Mouse (Mus musculus) right cerebral cortex, postnatal 4 days (tissue): Measurements from ENCODE around the gene Cyp2b10.
"Not testable (repeated sequence)": the region's sequence is repeated elsewhere in the genome, so short reads cannot be mapped to it uniquely, and the experiment has no call there.

ENCODE experiments used
- DNase-seq: peaks from one replicate; pipeline ENCODE4 v3.0.0-alpha.2; 2022

Gene Cyp2b10

DNA sequence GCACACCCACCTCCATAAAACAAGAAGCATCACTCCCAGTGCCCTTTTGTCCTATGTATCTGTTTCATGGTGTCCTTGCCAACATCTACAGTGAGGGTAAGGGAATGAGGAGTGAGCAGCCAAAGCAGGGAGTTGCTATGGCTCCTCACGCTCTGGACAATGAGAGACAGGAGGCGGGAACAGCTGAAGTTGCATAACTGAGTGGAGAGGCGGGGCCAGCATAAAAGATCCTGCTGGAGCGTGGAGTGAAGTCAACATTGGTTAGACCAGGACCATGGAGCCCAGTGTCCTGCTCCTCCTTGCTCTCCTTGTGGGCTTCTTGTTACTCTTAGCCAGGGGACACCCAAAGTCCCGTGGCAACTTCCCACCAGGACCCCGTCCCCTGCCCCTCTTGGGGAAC is at the start of gene Cyp2b10:
TSS of gene Cyp2b10 (plus strand) at position 210 of the 400 bp plus-strand sequence.
- DNase-seq, result no peak

DNA sequence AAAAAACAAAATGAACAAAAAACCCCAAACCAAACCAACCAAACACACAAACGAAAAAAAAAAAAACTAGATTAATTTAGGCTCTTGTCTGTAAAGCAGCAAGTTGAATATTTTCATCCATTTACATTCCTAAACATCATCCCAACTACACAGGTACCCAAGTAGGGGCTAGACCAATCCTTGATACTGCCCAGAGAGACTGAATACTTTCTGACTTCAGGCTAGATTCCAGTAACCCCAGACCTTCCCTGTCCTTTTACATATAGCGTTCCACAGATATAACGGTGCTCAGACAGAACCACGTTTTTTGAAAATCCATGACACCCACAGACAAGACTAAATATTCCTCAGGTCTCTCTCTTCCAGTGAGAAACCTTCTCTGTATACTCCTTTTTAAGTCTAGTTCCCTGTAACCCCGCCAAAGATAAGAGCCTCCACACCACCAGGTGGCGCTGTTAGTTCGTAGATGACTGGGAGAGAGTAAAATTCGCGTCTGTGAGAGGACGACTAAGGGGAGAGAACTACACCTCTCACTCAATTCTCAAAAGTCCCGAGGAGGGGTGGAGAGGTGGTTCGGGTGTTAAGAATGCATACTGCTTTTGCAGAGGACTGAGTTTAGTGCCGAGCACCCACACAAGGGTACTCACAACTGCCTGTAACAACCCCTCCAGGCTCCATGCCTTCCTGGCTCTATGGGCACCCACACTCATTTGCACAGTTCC is 49.5 kb upstream of the Cyp2b10 start:
- peak; percentile 98 for DNase-seq

DNA sequence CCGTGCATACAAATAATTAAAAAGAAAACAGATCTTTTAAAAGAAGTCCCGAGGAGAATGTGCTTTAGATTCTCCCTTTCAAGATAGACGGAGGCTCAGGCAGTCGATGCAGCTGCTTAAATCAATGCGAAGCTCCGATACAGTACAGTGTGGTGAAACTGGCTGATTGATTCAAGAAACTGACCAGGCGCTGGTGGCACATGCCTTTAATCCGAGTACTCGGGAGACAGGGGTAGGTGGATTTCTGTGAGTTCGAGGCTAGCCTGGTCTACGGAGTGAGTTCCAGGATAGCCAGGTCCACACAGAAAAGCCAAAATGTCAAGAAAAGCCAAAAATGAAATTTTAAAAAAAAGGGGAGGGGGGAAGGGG is 49.0 kb upstream of the Cyp2b10 start:
- DNase-seq, result peak; percentile 7

DNA sequence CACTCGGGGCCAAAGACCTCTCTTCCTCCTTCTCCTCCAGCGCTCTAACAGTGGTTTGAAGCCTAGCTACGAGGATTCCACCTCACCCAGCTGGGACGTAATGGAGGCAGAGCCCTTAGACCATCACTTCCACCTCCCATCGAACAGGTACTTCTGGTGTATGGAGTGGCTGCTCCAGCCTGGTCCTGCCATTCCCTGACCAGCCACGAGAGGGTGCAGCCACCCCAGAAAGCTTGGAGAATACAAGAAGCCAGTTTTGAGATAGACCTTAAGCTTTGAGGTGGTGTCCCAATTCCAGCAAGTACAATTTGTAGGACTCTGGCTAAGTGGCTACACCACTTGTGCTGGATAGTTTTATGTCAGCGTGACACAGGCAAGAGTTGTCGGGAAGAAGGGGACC is 42.3 kb upstream of the Cyp2b10 start:
- peak; percentile 63 for DNase-seq

DNA sequence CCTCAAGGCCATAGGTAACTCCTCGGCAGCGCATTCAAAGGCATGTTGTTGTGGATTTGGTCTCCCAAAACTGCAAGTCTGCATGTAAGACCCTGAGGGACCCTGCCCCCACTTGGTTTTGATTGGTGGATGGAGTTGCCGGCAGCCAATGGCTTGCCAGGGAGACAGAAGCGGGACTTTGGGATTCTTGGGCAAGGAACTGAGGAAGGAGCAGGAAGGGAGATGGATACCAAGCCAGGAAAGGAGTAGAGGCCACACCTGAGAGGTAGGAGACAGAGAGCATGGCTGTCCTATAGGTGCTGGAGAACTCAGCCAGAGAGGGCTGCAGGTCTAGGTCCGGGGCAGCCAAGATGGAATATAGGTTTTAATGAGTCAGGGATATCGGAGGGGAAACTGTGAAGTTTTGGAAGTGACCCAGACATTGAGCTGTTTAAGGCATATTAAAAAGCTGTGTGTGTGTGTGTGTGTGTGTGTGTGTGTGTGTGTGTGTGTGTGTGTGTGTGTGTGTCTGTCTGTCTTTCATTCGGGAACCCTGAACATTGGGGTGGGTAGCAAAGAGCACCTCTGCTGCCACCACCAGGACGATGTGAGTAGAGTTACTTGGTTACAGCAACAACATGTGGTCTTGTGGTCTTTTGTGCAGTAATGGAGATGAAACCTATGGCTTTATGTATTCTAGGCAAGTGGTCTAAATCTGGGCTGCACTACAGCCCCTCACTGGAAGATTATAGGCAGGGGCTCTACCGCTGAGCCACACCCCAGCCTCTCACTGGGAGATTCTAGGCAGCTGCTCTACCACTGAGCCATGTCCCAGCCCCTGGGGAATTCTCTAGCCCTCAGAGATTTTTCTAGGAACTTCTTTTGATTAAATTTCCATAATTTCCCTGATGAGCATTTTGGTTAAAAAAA is 37.2 kb upstream of the Cyp2b10 start:
- DNase-seq, result no peak

DNA sequence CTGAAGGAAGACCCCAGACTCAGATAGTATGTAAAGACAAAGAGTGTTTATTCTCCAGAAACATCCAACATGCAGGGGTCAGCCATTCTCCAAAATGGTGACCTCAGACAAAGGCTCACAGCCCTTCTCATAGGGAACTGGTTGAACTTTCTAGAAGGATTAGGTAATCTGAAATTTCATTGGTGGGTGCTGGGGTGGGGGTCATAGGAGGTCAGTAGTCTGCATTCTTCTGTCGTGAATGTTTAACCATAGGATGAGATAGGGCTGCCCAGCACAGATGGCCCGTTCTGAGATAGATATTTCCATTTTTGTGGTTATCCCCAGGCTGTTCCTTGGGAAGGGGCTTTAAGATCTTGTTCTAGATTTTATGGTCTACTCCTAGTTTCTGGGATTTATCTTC is 35.1 kb upstream of the Cyp2b10 start:
- DNase-seq, result no peak

DNA sequence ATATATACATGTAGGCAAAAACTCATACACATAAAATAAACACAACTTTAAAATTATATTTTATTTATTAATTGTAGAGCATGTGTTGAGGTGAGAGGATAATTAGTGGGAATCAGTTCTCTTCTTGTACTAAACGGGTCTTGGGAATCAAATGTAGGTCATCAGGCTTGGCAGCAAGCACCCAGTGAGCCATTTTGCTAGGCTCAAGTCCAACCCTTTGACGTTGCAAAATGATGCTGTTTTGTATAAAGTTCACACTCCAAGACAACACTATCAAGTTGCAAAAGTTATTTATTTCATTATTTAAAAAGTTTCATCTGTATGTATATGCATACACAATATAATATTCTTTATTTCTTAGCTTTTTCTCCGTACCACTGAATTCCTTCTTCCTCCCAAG is 33.7 kb upstream of the Cyp2b10 start:
- DNase-seq, result no peak

DNA sequence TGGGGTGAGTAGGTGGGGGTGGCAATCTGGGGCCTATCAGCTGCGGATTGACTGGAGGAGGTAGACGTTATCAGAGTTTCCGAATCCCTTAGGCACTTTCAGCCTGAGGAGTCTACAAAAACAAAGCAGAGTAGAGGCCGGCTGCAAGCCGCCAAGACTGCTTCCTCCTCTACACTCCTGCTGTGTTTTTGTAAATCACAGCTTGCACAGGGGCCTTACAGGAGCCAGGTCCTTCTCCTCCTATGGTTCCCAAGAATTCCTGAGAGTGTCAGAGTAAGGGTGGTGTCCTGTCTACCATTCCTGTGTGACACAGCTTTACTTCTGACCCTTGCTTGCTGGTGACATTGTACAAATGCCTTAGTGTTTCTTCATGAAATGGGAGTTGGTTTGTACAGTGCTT is 32.6 kb upstream of the Cyp2b10 start:
- DNase-seq, result no peak

DNA sequence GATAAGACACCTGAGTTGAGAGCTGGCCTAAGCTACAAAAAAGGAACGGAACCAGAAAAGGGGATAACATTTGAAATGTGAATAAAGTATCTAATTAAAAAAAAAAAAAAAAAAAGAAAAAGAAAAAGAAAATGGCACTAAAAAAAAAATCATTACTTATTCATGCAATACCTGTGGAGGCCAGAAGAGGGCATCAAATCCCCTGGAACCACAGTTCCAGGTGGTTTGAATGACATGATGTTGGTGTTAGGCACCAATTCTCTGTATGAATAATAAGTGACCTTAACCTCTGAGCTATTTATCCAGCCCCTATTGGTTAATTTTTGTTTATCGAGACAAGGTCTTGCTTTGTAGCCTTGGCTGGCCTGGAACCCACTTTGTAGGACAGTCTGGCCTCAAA is 27.6 kb upstream of the Cyp2b10 start:
- no peak for DNase-seq

DNA sequence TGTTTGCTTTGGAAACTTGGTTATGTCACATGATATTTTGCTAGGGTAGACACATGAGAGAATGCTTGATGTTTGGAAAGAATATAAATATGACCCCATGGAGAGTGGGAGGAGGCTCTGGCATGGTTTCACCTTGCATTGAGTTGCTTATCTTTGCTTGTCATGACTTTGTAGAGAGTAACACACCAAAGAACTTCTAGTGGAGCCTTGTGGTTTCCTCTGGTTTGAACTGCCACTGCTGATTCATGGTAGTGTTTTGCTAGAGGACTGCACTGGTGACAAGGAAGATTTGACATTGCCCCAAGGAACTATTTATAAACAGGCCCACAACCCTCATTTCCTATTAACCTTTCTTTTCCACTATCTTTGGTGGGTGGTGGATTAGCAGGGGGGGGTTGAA is 24.8 kb upstream of the Cyp2b10 start:
- no peak for DNase-seq

DNA sequence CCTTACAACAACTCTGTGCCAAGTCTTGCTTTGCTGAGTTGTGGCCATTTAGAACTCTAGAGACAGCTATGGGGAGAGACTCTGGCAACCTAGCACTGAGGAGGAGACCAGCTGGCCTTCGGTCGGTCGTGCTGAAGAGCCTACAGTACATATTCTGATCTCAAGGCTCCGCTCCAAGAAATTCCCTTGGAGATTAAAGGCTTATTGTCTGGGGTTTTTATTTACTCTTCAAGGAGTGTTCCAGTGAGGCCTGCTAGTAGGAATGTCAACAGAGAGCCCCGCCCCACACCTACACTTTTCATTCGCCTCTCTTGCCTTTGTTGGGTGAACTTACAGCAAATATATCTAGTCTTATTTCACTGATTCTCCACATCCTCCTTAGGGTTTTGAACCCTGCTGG is 18.7 kb upstream of the Cyp2b10 start:
- no peak for DNase-seq

DNA sequence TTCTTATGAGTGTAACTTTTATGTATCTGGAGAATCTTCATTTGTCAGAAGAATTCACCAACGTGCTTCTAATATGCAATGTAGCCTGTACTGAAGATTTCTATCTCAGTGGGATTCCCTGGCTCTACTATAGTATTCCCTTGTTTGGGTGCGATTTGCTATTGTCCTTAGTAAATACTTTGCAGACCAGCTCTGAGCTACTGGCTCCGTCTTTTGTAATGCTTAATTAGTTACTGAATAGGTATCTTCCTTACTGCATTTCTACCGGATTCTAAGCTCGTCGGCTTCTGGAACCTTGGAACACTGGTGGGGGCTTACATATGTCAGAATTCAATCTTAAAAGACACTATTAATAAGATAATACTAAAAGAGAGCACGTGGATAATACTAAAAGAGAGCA is 16.7 kb upstream of the Cyp2b10 start:
- not testable (repeated sequence) for DNase-seq

DNA sequence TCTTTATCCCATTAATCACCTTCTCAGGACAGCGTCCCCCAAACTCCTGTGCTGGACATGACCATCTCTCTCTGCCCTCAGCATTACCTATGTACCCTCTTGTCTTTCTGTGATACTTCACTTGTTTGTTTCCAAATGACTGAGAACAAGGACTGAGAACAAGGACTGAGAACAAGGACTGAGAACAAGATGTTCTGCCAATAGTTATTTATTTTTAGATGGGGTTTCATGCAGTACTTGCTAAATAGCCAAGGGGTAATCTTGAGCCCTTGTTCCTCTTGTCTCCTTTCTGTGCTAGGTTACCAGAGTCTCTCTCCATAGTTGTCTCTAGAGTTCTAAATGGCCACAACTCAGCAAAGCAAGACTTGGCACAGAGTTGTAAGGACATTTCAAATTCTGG is 13.1 kb upstream of the Cyp2b10 start:
- DNase-seq, result no peak

DNA sequence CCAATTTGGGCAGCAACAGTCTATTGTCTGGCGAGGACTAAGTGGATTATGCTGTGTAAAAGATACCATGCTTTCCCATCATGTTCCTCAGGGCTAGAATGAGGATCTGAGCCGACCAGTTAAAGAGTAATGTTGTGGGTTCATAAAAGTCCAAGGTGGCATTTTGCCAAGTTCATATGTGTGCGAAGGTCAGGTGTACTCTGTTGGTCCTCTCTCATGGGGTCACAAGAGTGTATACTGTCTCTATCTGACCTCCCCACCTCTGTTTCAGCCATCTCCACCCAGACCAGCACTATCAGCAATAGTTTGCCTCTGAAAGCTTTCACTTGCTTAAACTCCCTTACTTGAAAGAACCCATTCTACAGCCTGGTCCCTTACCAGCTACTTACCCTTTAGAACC is 9.7 kb upstream of the Cyp2b10 start:
- DNase-seq, result no peak

DNA sequence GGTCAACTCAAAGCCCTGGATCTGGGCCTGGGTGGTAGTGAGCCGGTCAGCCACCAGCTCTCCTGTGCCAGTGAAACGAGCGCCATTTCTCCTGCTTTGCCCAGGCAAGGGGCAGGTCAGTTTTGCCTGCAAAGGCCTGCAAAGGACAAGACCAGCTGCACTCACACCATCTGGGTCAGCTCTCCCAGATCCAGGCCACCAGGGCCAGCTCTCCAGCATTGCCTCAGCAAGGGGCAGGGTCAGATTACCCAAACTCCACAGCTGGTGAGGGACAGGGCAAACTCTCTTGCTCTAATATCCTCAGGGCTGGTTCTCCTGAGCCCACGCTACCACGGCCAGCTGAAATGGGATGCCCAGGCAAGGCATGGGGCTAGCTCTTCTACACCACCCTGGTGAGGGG is 4.3 kb upstream of the Cyp2b10 start:
- no peak for DNase-seq

DNA sequence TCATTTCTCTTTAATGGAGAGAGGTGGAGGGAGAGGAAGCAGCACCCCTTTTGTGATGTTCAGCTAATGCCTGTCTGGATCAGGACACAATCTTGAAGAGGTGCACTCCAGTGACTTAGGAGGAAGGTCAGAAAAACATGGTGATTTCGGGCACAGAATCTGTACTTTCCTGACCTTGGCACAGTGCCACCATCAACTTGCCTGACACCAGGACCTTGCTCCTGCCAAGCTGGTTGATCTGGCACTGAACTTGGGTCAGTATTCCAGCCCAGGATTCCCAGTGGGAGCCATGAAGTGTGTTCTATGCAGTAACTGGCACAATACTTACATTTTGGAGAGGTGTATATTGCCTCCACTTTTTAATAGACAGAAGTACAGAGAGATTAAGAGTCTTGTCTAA is 2.3 kb upstream of the Cyp2b10 start:
- no peak for DNase-seq

DNA sequence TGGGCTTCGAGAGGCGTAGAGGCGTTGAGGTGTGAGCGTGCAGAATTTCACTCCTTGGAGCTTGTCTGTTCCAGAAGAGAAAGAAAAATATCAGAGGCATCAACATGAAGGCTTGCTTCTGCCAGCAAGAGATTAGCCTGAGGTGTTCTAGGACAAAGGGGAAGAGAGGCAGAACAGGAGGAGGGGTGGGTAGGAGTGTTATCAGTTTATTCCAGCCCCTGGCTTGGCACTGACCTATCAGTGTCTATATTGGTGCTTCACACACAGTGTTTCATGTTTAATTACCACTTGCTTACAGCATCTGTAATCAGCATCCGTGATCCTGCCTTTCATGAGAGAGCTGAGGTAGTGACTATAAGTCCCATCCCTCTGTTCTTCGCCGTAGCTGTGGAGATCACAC is 644 bp downstream of the Cyp2b10 start:
- DNase-seq, result no peak

DNA sequence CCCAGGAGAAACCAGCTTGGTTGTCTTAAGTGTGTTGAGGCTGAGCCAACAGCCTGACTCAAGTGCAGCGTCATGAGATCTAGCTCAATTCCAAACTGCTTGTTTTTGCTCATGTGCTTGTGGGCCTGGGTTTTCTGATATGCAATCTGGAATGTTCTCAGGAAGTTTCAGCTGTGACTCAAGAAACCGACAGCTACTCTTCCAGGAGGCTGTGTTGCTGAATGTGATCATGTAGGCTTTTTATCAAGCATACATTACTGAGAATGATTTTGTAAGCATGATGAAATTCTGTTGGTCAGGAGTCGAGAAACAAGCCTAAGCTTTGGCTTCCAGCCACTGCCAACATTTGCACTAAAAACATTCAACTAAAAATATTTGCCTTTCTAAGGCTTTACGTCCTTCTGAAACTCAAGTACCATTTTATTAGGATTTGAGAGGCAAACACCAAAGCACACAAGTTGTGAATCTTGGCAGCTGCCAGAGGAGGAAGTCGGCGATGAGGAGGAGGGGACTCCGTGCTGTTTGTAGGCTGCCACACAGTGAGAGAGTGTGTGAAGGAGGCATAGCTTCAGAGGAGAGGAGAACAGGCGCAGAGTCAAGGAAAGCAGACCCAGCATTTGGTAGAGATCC is 4.8 kb downstream of the Cyp2b10 start:
- no peak for DNase-seq

DNA sequence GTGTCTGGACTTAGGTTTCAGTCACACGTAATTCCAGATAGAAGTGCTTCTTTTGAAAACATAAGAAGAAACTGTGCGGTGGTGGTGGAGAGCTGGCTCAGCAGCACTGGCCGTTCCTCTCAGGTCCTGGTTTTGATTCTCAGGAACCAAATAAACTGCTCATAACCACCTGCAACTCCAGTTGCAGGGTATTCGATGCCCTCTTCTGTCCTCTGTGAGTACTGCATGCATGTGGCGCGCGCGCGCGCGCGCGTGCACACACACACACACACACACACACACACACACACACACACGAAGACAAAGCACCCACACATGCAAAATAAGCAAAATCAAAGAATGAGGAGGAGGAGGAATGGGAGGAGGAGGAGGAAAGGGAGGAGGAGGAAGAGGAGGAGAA is 5.7 kb downstream of the Cyp2b10 start:
- DNase-seq, result no peak

DNA sequence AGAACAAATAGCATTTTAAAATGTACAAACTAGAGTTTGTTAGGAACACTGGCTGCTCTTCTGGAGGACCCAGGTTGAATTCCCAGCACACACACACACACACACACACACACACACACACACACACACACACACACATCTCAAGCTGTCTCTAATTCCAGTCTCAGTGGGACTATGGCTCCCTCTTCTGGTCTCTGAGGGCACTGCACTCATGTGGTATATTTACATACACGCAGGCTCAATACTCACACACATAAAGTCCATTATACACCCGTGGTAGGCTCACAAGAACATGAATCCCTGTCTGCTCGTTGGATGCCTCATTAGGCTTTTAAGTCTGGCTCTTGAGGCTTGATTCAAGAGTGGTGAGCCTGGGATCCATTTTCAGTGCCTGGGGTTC is 6.6 kb downstream of the Cyp2b10 start:
- peak; percentile 12 for DNase-seq

DNA sequence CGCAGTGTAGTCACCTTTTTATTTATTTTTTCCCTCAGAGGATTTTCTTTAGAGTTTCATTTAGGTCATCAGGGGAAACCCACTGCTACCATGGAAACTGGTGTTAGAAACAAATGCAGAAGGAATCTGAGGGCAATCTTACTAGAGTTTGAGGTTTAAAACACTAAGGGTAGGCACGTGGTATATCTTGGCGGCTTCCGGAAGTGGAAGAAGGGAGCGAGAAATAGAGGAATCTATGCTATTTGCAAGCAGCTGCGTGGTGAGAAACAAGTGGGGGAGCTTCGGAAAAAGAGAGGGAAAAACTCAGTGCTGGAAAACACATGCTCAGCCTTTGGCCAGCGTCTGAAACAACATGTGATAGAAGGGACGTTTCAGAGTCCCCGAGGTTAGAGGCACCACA is 7.1 kb downstream of the Cyp2b10 start:
- DNase-seq, result no peak

DNA sequence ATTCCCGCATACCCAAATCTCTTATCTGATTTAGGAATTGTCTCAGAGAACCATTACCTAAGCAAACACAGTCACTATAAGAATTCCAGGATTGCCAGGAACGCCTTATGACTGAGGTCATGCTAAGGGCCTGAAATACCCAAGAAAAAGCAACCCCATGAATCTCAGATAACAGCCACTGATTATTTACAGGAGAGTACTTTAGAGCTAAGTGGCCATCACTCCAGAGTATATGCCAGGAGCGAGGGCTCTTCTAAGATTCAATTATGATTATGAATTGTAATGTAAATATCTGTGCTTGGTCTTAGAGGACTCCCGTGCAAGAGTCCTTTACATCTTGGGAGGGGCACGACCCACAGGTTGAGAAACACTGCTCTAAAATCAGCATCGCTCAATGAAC is 10.0 kb downstream of the Cyp2b10 start:
- no peak for DNase-seq

DNA sequence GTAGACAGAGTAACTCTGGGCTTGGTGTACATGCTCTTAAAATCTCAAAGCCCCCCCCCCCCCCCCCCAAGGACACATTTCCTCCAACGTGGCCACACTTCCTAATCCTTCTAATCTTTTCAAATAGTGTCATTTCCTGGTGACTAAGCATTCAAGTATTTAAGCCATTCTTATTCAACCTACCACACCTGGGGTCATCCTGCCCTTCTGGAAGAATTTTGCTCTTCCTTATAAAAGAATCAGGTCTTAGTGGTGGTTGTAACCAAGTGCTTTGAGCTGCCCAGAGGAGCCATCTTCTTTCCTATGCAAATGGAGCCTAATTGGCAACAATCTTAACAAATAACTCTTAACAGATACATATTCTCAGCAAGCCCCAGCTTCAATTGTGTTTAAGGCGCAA is 12.6 kb downstream of the Cyp2b10 start:
- no peak for DNase-seq

DNA sequence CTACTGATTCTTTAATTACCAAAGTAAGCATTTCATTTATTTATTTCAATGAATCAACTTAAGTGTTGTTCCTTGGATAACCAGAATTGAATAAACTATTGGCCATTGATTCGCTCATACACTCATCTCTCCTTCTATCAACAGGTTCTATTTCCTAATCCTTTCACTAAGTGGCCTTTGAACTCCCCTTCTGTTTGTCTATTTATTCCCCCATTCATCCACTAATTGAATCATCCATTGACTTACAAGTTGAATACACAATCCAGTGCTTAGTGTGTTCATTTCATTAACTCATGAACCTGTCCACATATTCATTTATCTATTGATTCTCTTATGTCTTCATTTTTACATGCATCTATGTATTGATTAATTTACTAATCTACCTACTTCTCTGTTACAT is 18.7 kb downstream of the Cyp2b10 start:
- DNase-seq, result no peak
